Mouse (Mus musculus) heart, embryonic 13.5 days (tissue): Measurements from ENCODE around the gene Ccdc183. TPM values are rescaled to one million over a fixed set of nuclear protein-coding genes. Genes with fewer than 3 reads are reported as not detected.
A peak's percentile ranks its signal among the peaks of the same experiment; 100 is the strongest.

ENCODE experiments used
- ATAC-seq: fragments of 200-750 bp; cut with Nextera tagmentation; 2 replicates; pipeline ENCODE4 v1.8.0; 2017; ENCODE audit warnings: moderate TSS enrichment; ENCODE audit not compliant: insufficient number of reproducible peaks, low FRiP score, low TSS enrichment; ENCODE audit errors: extremely low read depth
- H3K27ac ChIP-seq: fragments of 300-500 bp; sonication (generic); replicated peaks from 2 replicates; pipeline ENCODE4 v1.5.1; 2015; ENCODE audit warnings: moderate library complexity, mild to moderate bottlenecking, inconsistent platforms
- H3K27me3 ChIP-seq: fragments of 300-500 bp; sonication (generic); replicated peaks from 2 replicates; pipeline ENCODE4 v1.6.1; 2015; ENCODE audit warnings: mild to moderate bottlenecking, inconsistent platforms
- H3K36me3 ChIP-seq: fragments of 300-500 bp; sonication (generic); 2 replicates; pipeline ENCODE4 v1.6.1; 2015; ENCODE audit warnings: mild to moderate bottlenecking, inconsistent platforms
- H3K4me1 ChIP-seq: fragments of 300-500 bp; sonication (generic); 2 replicates; pipeline ENCODE4 v1.6.1; 2015; ENCODE audit warnings: inconsistent platforms
- H3K4me2 ChIP-seq: fragments of 300-500 bp; sonication (generic); 2 replicates; pipeline ENCODE4 v1.6.1; 2015; ENCODE audit warnings: inconsistent platforms, mild to moderate bottlenecking, moderate library complexity
- H3K4me3 ChIP-seq: fragments of 300-500 bp; sonication (generic); 2 replicates; pipeline ENCODE4 v1.5.1; 2015; ENCODE audit warnings: moderate library complexity, mild to moderate bottlenecking, inconsistent platforms
- H3K9ac ChIP-seq: fragments of 300-500 bp; sonication (generic); 2 replicates; pipeline ENCODE4 v1.6.1; 2015; ENCODE audit warnings: inconsistent platforms, mild to moderate bottlenecking, moderate library complexity
- H3K9me3 ChIP-seq: fragments of 300-500 bp; sonication (generic); 2 replicates; pipeline ENCODE4 v1.6.1; 2016; ENCODE audit warnings: inconsistent platforms
- WGBS: fragments of 180-500 bp; shearing (Covaris S2); methylation state at CpG from one replicate; pipeline ENCODE4 v1.1.7; 2015; ENCODE audit warnings: mixed read lengths; 5-methylcytosine and 5-hydroxymethylcytosine counted together
- polyA plus RNA-seq: library from polyadenylated mRNA; unstranded; fragments of >200 nt; fragmentation: Nextera tagmentation; extraction: Ambion mirVana; gene quantifications from 2 replicates; pipeline ENCODE4 v1.2.1, GENCODE M21; 2015

Gene Ccdc183
- polyA plus RNA-seq, 1 experiment from 2014 or later: 0.11 TPM

DNA sequence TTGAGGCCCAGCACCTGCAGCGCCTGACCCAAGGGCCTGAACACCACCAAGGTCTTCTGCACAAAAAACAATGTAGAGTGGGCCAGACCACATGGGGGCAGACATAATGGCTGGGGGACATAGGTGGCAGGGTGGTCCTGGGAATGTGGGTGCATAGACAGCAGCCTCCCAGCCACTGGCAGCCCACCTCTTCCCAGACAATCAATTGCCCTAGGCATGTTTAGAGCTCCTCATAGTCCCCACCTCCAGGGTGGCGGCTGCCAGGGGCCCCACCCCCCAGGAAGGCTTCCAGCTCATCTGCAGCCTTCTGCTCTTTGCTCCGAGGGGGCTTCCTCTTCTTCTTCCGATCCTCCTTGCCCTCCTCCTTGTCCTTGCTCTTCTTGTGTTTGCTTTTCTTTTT is 33.9 kb downstream of the Ccdc183 start:
- Histone ChIP-seq H3K4me1 (peaks cover 49% of the 10 kb centered on the region), H3K4me3 (no peak overlapping the region), H3K27me3 (peaks cover 28% of the 10 kb centered on the region), H3K9me3 (no peaks in the 10 kb centered on the region), H3K27ac (no peak overlapping the region), H3K36me3 (peaks cover 59% of the 10 kb centered on the region), H3K4me2 (no peak overlapping the region), H3K9ac (no peak overlapping the region; the same call in 1 of the 2 replicates)
- WGBS: 56% methylated on average over 4 of the region's 4 CpGs
- ATAC-seq: no peak

- Histone ChIP-seq H3K36me3 (peaks cover 54% of the 10 kb centered on the region), H3K4me2 (no peak overlapping the region), H3K9me3 (no peaks in the 10 kb centered on the region), H3K27ac (no peak overlapping the region), H3K9ac (peak overlapping the region; percentile 58; the same call in 1 of the 2 replicates), H3K27me3 (peaks cover 33% of the 10 kb centered on the region), H3K4me1 (peaks cover 54% of the 10 kb centered on the region), H3K4me3 (no peak overlapping the region)
- 85% methylated on average over 6 of the region's 6 CpGs for WGBS
- ATAC-seq: no peak
Measured at GRCm38 (mm10) chr2:25583120-25583481, 34.4 kb downstream of the Ccdc183 start.

DNA sequence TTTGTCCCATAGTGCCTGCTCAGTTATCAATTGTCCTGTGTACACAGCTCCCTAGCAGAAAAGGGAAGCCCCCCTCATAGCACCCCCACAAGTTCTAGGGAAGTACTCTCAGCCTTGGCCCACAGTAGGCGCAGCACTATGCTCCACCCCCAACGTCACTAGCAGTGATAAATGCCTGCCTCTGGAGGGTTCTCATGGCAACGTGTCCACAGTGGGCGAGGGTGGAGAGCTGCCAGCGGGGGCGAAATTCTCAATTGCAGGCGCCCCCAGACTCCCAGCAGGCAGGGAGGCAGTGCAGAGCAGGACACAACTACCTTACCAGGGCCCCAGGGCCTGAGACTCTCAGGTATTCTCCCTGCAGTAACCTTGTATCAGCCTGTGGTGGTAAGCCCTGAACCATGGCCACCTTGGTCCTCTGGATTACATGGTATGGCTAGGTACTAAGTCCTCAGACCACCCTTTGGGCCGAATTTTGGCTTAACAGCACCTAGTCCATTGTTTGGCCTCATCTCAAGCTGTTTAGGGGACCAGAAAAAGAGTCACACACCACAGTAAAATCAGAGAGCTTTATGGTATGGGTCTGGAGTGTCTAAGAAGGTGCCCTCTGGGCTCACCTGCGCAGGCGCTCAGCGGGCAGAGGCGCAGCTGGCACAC is 34.9 kb downstream of the Ccdc183 start:
- H3K9me3 ChIP-seq: no peaks in the 10 kb centered on the region
- H3K36me3 ChIP-seq: peaks cover 49% of the 10 kb centered on the region
- H3K27me3 ChIP-seq: peaks cover 38% of the 10 kb centered on the region
- no peak overlapping the region for H3K4me3 ChIP-seq
- H3K27ac ChIP-seq: no peak overlapping the region
- H3K4me2 ChIP-seq: peak overlapping the region; percentile 78; the same call in 1 of the 2 replicates
- H3K4me1 ChIP-seq: peaks cover 59% of the 10 kb centered on the region
- no peak for ATAC-seq
- WGBS: 50% methylated on average over 12 of the region's 12 CpGs
- peak overlapping the region; percentile 58 for H3K9ac ChIP-seq

- peak overlapping the region; percentile 50; the same call in 1 of the 2 replicates for H3K4me3 ChIP-seq
- peaks cover 60% of the 10 kb centered on the region for H3K4me1 ChIP-seq
- H3K27me3 ChIP-seq: peaks cover 45% of the 10 kb centered on the region
- ATAC-seq: no peak
- peaks cover 42% of the 10 kb centered on the region for H3K36me3 ChIP-seq
- no peaks in the 10 kb centered on the region for H3K9me3 ChIP-seq
- 32% methylated on average over 6 of the region's 6 CpGs for WGBS
- H3K9ac ChIP-seq: peak overlapping the region; percentile 58
- peak overlapping the region; percentile 78 for H3K4me2 ChIP-seq
- H3K27ac ChIP-seq: no peak overlapping the region
Measured at GRCm38 (mm10) chr2:25581901-25582301, 35.6 kb downstream of the Ccdc183 start.

- peaks cover 50% of the 10 kb centered on the region for H3K27me3 ChIP-seq
- peak within 1 kb of the TSS; percentile 50 for H3K4me3 ChIP-seq
- peak within 1 kb of the TSS; percentile 73 for H3K9ac ChIP-seq
Measured at GRCm38 (mm10) chr2:25581294-25581864, 36.1 kb downstream of the Ccdc183 start, which contains the start of gene Ajm1. TSS of gene Ajm1 (minus strand) at chr2:25581757.

DNA sequence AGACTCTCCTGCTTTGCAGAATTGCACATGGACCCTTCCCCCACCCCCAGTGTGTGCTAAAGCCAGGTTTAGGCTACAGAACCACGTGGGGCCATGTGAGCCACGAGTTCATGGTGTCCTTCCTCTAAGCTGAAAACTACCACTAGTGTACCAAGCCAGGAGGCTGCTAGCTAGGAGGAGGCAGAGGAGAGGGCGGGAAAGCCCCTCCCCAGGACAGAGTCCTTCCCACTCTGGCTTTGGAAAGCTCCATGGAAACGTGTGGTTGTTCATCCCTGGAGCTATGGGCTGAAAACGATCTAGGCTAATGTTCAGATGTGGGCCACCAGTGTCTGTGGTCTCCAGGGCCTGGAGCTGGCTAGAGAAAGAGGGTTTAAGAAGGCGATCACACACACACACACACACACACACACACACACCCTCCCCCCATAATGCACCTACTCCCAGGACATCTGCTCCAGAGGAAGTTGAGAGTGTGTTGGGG is 36.8 kb downstream of the Ccdc183 start:
- Histone ChIP-seq H3K4me2 (0 out of 2 replicates have a peak overlapping the region, but pooled peaks have one; percentile 78), H3K4me1 (peaks cover 64% of the 10 kb centered on the region), H3K27me3 (peaks cover 57% of the 10 kb centered on the region), H3K4me3 (peak overlapping the region; percentile 50; the same call in 1 of the 2 replicates), H3K9me3 (no peaks in the 10 kb centered on the region), H3K36me3 (peaks cover 30% of the 10 kb centered on the region), H3K9ac (no peak overlapping the region; the same call in 1 of the 2 replicates), H3K27ac (no peak overlapping the region)
- ATAC-seq: no peak
- 40% methylated on average over 6 of the region's 6 CpGs for WGBS

More at GRCm38 (mm10) chr2:25581294-25581864, 36.1 kb downstream of the Ccdc183 start, which contains the start of gene Ajm1:
- no peak within 1 kb of the TSS for H3K27ac ChIP-seq
- WGBS: 6% methylated on average over 19 of the region's 19 CpGs
- peak within 1 kb of the TSS; percentile 78 for H3K4me2 ChIP-seq
- peaks cover 37% of the 10 kb centered on the region for H3K36me3 ChIP-seq
- peaks cover 59% of the 10 kb centered on the region for H3K4me1 ChIP-seq
- H3K9me3 ChIP-seq: no peaks in the 10 kb centered on the region
- ATAC-seq: 0 out of 2 replicates have a peak, but pooled peaks have one; percentile 35

DNA sequence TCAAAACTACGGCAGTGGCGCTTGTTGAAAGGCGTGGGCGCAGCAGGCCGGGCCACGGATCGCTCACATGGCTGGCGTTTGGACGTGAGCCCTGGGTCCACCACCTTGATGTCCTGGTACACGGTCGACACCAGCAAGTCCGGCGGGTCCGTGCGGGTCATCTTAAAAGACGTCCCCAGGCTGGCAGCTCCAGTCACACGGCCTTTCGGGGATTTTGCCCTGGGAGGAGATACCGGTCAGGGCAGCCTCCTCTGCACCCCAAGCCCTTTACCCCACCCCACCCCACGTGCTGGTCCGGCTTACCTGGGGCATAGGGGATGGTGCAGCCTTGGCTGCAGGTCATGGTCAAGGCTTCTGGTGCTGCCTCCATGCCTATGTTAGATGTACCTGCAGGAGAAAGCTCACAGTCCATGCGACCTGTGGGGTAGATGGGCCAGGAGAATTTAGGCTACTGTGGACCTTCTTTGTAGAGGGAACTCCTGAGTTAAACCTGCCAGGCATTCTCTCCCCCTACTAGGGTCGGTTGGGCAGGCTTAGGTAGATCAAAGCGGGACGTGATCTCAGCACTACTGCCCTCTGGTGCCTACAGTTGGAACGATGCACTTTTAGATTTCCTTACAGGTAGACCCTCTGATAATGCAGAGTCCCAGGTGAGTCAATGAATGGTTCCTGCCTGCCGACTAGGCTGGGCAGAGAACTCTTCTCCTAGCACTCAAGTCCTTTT is 37.6 kb downstream of the Ccdc183 start:
- WGBS: 7% methylated on average over 27 of the region's 27 CpGs
- peaks cover 58% of the 10 kb centered on the region for H3K27me3 ChIP-seq
- H3K9ac ChIP-seq: peak overlapping the region; percentile 9; the same call in 1 of the 2 replicates
- ATAC-seq: no peak
- H3K27ac ChIP-seq: no peak overlapping the region
- H3K9me3 ChIP-seq: no peaks in the 10 kb centered on the region
- peaks cover 22% of the 10 kb centered on the region for H3K36me3 ChIP-seq
- H3K4me3 ChIP-seq: peak overlapping the region; percentile 40
- H3K4me1 ChIP-seq: peaks cover 67% of the 10 kb centered on the region
- H3K4me2 ChIP-seq: peak overlapping the region; percentile 59

DNA sequence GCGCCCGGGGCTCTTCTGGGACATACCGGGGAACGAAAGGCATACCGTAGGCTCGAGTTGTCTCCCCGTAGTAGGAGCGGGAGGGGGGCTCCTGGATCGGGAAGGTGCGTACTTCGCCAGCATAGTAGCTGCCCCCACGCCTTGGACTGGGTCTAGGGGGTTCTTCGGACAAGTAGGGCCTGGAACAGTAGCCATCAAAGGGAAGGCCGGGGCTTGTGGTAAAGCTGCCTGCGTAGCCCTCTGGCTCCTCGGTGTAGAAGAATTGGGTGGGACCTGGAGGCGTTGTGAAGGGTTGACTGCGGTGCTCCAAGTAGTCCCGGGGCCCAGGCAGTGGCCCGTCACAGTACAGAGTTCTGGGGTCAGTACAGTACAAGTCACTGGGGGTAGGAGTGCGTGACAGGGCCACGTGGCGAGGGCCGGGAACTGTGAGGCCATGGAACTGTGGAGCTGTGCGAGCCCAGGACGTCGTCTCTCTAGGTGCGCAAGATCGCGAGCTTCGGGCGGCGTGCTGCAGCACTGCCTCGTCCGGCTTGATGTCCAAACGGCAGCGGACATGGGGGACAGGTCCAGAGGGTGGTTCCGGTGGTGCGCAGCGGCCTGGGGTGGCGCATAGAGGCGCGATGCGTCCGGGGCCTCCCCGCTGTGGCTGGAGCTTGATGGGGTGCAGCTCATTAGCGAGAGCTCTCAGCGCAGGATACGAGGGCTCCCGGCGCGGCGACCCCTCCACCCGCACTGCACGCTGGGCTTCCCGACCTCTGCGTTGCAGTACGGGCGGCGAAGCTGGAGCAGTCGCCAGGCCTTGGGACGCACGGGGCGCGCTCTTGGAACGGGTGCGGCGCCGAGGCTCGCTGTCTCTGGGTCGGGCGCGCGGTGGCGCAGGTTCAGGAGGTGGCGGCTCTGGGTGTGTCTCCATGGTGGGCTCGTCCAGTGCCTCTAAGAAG is 38.4 kb downstream of the Ccdc183 start:
- 4% methylated on average over 73 of the region's 77 CpGs for WGBS
- Histone ChIP-seq H3K27ac (no peak overlapping the region), H3K9ac (peak overlapping the region; percentile 9; the same call in 1 of the 2 replicates), H3K4me1 (peaks cover 69% of the 10 kb centered on the region), H3K27me3 (peaks cover 58% of the 10 kb centered on the region), H3K4me3 (peak overlapping the region; percentile 40), H3K36me3 (peaks cover 14% of the 10 kb centered on the region), H3K9me3 (no peaks in the 10 kb centered on the region), H3K4me2 (peak overlapping the region; percentile 59)
- ATAC-seq: no peak

DNA sequence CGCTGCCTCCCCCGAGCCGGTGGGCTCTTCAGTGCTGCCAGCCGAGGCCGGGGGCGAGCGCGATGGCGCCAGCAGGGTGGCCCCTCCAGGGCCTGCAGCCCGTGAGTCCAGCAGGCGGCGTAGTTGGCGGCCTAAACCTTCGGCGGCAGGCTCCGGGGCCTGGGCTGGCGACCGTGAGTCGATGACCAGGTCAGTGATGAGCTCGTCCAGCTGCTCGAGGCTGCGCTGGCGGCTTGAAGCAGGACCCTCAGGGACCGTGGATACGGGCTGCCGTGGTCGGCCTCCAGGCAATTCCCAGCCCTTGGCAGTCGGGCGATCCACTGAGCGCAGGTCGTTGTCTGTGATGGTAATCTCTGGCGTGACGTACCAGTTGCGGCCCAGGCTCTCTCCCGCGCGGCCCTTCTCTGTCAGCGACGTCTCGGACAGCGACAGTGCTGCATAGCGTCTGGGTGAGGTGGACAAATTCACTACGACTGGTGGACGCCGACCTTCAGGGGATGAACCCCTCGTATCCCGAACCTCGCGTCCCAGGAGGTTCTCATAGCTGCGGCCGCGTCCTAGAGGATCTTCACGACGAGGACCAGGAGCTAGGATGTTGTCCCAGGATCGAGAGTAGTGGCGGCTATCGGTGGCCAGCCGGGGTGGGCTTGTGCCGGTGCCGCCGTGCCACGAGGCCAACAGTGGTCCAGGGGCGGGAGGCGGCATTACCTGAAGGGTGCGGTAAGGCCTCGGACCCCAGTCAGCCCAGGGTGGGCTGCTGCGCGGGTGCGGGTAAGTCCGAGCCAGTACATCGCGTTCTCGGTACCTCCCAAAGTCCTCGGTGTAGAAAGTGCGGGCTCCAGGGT is 39.3 kb downstream of the Ccdc183 start:
- Histone ChIP-seq H3K4me1 (peaks cover 77% of the 10 kb centered on the region), H3K9ac (peak overlapping the region; percentile 50), H3K27me3 (peaks cover 58% of the 10 kb centered on the region), H3K27ac (no peak overlapping the region), H3K9me3 (no peaks in the 10 kb centered on the region), H3K4me3 (peak overlapping the region; percentile 40), H3K36me3 (peaks cover 8% of the 10 kb centered on the region), H3K4me2 (peak overlapping the region; percentile 59)
- WGBS: 4% methylated on average over 75 of the region's 75 CpGs
- ATAC-seq: no peak
